Mouse (Mus musculus): Measurements from ENCODE around the gene Endog. TPM values are rescaled to one million over a fixed set of nuclear protein-coding genes. Genes with fewer than 3 reads are reported as not detected.
"Not testable (repeated sequence)": the region's sequence is repeated elsewhere in the genome, so short reads cannot be mapped to it uniquely, and the experiment has no call there.

Gene Endog
- polyA plus RNA-seq, 1 experiment: 19.1 TPM

GRCm38 (mm10) chr2:30134928-30135620, 36.2 kb upstream of the Endog start:
- DNase-seq (ENCODE audit: low read depth): no peak
- TF ChIP-seq POLR2A (IDR thresholded peaks at IDR 0.05; ENCODE audit: borderline replicate concordance, extremely low read depth, insufficient read depth, insufficient read length, poor library complexity, severe bottlenecking) (no peak), CTCF (IDR thresholded peaks at IDR 0.05; ENCODE audit: borderline replicate concordance, extremely low read depth, insufficient read depth, insufficient read length) (no peak)

DNA sequence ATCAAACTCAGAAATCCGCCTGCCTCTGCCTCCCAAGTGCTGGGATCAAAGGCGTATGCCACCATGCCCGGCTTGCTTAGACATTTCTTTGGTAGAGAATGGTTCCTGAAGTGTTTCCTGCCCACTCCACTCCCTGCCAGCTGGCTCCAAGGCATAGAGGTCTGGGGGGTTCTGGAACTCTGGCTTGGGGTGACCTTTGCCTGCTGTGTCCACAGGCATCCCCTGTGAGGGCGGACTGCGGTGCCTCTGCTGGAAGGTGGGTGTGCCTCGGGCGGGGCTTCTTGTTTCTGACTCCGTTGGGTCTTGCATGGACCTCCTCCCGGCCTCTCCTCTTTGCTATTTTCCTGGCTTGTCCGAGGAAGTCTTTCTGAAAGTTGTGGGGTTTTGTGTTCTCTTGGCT, 34.8 kb upstream of the Endog start:
- DNase-seq (ENCODE audit: low read depth): no peak
- no peak for TF ChIP-seq POLR2A (IDR thresholded peaks at IDR 0.05; ENCODE audit: borderline replicate concordance, extremely low read depth, insufficient read depth, insufficient read length, poor library complexity, severe bottlenecking)
- no peak for TF ChIP-seq CTCF (IDR thresholded peaks at IDR 0.05; ENCODE audit: borderline replicate concordance, extremely low read depth, insufficient read depth, insufficient read length)

DNA sequence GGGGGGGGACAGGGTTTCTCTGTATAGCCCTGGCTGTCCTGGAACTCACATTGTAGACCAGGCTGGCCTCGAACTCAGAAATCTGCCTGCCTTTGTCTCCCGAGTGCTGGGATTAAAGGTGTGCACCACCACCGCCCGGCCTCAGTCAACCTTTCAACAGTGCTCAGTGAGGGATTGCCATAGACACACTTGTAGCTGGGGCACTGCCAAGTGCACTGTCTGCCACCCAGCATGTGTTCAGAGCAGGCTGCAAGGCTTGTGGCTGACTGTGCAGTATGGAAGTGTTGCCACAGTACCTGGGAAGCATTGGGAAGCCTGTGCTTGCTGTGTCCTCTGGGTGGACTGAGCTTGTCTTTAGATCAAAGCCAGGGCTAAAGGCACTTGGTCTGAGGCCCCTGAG, 31.3 kb upstream of the Endog start:
- peak; percentile 17 for DNase-seq (ENCODE audit: low read depth)

- DNase-seq (ENCODE audit: low read depth): no peak
- no peak for TF ChIP-seq POLR2A (IDR thresholded peaks at IDR 0.05; ENCODE audit: borderline replicate concordance, extremely low read depth, insufficient read depth, insufficient read length, poor library complexity, severe bottlenecking)
- TF ChIP-seq CTCF (IDR thresholded peaks at IDR 0.05; ENCODE audit: borderline replicate concordance, extremely low read depth, insufficient read depth, insufficient read length): no peak
These were observed 26.9 kb upstream of the Endog start for GRCm38 (mm10) chr2:30144436-30144835.

DNA sequence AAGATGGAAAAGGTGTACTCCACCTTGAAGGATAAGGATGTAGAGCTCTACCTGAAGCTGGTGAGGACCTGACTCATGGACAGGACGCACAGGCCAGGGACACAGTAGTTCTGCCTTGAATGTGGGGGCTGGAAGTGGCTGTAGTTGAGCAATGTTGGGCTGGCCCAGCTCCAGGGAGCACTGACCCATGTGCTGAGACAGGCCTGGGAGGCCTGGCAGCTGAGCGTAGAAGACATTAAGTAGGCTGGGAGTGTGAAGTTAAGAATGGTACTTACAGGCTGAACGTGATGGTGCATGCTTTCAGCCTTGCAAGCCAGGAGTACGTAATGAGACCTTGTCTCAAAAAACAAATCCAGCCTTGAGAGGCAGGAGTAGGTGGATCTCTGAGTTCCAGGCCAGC, 23.8 kb upstream of the Endog start:
- no peak for DNase-seq (ENCODE audit: low read depth)
- no peak for TF ChIP-seq POLR2A (IDR thresholded peaks at IDR 0.05; ENCODE audit: borderline replicate concordance, extremely low read depth, insufficient read depth, insufficient read length, poor library complexity, severe bottlenecking)
- TF ChIP-seq CTCF (IDR thresholded peaks at IDR 0.05; ENCODE audit: borderline replicate concordance, extremely low read depth, insufficient read depth, insufficient read length): no peak

GRCm38 (mm10) chr2:30151840-30152239, 19.5 kb upstream of the Endog start:
- TF ChIP-seq CTCF (IDR thresholded peaks at IDR 0.05; ENCODE audit: borderline replicate concordance, extremely low read depth, insufficient read depth, insufficient read length): no peak
- TF ChIP-seq POLR2A (IDR thresholded peaks at IDR 0.05; ENCODE audit: borderline replicate concordance, extremely low read depth, insufficient read depth, insufficient read length, poor library complexity, severe bottlenecking): no peak
- DNase-seq (ENCODE audit: low read depth): no peak

GRCm38 (mm10) chr2:30152616-30153015, 18.7 kb upstream of the Endog start:
- DNase-seq (ENCODE audit: low read depth): no peak
- TF ChIP-seq POLR2A (IDR thresholded peaks at IDR 0.05; ENCODE audit: borderline replicate concordance, extremely low read depth, insufficient read depth, insufficient read length, poor library complexity, severe bottlenecking) (no peak), CTCF (IDR thresholded peaks at IDR 0.05; ENCODE audit: borderline replicate concordance, extremely low read depth, insufficient read depth, insufficient read length) (no peak)

DNA sequence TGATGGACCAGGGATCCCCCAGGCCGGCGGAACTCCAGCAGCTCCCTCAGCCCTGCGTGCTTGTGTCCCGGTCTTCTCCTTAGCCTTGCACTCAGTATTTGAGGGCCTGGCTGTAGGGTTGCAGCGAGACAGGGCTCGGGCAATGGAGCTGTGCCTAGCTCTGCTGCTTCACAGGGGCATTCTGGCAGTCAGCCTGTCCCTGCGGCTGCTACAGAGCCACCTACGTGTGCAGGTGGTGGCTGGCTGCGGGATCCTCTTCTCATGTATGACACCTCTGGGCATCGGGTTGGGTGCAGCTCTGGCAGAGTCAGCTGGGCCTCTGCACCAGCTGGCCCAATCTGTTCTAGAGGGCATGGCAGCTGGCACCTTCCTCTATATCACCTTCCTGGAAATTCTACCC, 11.4 kb upstream of the Endog start:
- DNase-seq (ENCODE audit: low read depth): not testable (repeated sequence)

GRCm38 (mm10) chr2:30161809-30162208, 9.5 kb upstream of the Endog start:
- DNase-seq (ENCODE audit: low read depth): peak; percentile 76
- TF ChIP-seq POLR2A (IDR thresholded peaks at IDR 0.05; ENCODE audit: borderline replicate concordance, extremely low read depth, insufficient read depth, insufficient read length, poor library complexity, severe bottlenecking) (no peak), CTCF (IDR thresholded peaks at IDR 0.05; ENCODE audit: borderline replicate concordance, extremely low read depth, insufficient read depth, insufficient read length) (peak; percentile 65; the same call in 1 of the 2 replicates)

DNA sequence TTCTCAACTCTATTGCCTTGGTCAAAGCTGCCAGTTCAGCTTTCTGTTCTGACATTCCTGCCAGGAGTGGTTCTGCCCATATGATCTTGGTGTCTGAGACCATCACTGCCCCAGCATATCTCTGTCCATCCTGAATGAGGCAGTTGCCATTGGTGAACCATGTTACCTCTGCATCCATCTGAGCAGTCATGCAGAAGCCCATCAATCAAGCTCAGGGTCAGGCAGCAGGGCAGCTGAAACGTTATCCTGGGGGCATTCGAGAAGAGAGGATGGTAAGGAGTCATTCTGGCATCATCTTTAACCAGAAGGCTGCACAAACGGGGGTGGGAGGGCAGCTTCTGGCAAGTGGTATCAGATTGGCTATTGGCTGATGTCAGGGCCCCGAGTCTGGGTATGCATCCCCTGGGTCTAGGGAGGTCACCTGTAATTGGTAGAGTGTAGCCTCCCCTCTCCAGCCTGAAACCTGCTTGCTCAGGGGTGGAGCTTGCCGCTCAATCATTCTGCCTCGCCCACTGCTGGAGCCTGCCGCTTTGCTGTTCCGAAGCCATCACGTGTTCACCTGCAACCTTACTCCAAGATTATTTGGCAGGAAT, 6.9 kb upstream of the Endog start:
- no peak for TF ChIP-seq CTCF (IDR thresholded peaks at IDR 0.05; ENCODE audit: borderline replicate concordance, extremely low read depth, insufficient read depth, insufficient read length)
- TF ChIP-seq POLR2A (IDR thresholded peaks at IDR 0.05; ENCODE audit: borderline replicate concordance, extremely low read depth, insufficient read depth, insufficient read length, poor library complexity, severe bottlenecking): no peak
- no peak for DNase-seq (ENCODE audit: low read depth)

GRCm38 (mm10) chr2:30166677-30167076, 4.6 kb upstream of the Endog start:
- TF ChIP-seq CTCF (IDR thresholded peaks at IDR 0.05; ENCODE audit: borderline replicate concordance, extremely low read depth, insufficient read depth, insufficient read length) (peak; percentile 19; the same call in 1 of the 2 replicates), POLR2A (IDR thresholded peaks at IDR 0.05; ENCODE audit: borderline replicate concordance, extremely low read depth, insufficient read depth, insufficient read length, poor library complexity, severe bottlenecking) (no peak)
- no peak for DNase-seq (ENCODE audit: low read depth)

DNA sequence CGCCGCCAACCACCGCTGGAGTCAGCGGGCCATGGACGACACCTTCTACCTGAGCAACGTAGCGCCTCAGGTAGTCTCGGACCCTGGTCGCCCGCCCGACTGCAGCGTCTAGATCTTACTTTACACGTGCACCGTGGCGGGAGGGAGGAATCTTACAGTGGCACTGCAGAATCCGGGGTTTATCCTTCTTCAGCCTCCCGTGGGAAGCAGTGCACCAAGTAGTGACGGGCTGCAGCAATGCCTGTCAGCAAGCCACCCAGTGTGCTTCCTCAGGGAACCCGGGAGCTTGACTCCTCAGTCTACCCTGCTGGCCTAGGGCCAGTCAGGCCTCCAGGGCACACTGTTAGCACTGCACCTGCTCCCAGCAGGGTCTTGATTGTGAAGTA, 697 bp downstream of the Endog start:
- no peak for TF ChIP-seq POLR2A (IDR thresholded peaks at IDR 0.05; ENCODE audit: borderline replicate concordance, extremely low read depth, insufficient read depth, insufficient read length, poor library complexity, severe bottlenecking)
- no peak for TF ChIP-seq CTCF (IDR thresholded peaks at IDR 0.05; ENCODE audit: borderline replicate concordance, extremely low read depth, insufficient read depth, insufficient read length)
- DNase-seq (ENCODE audit: low read depth): no peak

All from brain, embryonic 14.5 days (tissue).